Mouse (Mus musculus) testis, adult 2 months (tissue): ENCODE measurements at regions not wholly inside any gene's neighbourhood (a gene's known extent, or its start where the extent isn't known, plus 50 kb on each side); places are given as distances from the start of the nearest gene placed in this dataset.

ENCODE experiments used
- H3K27ac ChIP-seq: fragments of 200-500 bp; 2 replicates; pipeline ENCODE4 v1.5.1; 2012; ENCODE audit warnings: low read depth, low read length; ENCODE audit not compliant: control insufficient read depth, insufficient read depth
- H3K27me3 ChIP-seq: fragments of 200-500 bp; 2 replicates; pipeline ENCODE4 v1.6.1; 2012; ENCODE audit warnings: mild to moderate bottlenecking, low read length, moderate library complexity; ENCODE audit not compliant: control insufficient read depth, insufficient read depth
- H3K36me3 ChIP-seq: fragments of 200-500 bp; 2 replicates; pipeline ENCODE4 v1.6.1; 2012; ENCODE audit warnings: mild to moderate bottlenecking, low read length; ENCODE audit not compliant: control insufficient read depth, insufficient read depth
- H3K4me1 ChIP-seq: fragments of 200-500 bp; 2 replicates; pipeline ENCODE4 v1.6.1; 2012; ENCODE audit warnings: low read length; ENCODE audit not compliant: control insufficient read depth, insufficient read depth
- H3K4me3 ChIP-seq: fragments of 200-500 bp; 2 replicates; pipeline ENCODE4 v1.5.1; 2012; ENCODE audit warnings: low read depth, mild to moderate bottlenecking, low read length, moderate library complexity, mixed read lengths; ENCODE audit not compliant: control insufficient read depth
- CTCF ChIP-seq: fragments of 200-500 bp; IDR thresholded peaks from 2 replicates; pipeline ENCODE4 v1.5.1; 2012; ENCODE audit warnings: low read depth, mild to moderate bottlenecking, inconsistent platforms, low read length, moderate library complexity; ENCODE audit not compliant: control insufficient read depth, insufficient read depth, insufficient replicate concordance
- POLR2A ChIP-seq: fragments of 200-500 bp; IDR thresholded peaks from 2 replicates; pipeline ENCODE4 v1.6.1; 2012; ENCODE audit warnings: low read depth, mild to moderate bottlenecking, inconsistent platforms, low read length, moderate library complexity; ENCODE audit not compliant: control insufficient read depth

DNA sequence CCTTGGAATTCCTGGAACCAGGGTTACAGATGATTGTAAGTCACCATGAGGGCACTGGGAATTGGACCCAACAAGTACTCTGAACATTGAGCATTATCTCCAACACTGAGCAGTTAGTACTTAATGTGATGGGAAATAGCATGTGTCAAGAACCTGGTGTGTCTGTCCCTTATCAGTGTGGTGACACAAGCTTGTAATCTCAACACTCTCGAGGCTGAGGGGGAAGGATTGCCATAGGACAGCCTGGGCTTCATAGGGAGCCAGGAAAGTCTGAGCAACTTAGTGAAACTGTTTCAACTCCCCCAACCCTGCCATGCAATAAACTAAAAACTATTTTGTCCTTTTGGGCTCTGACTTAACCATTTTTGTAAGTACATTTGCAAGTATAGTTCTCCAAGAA is 100.0 kb downstream of the Wdr20rt start:
- Histone ChIP-seq H3K27me3 (no peaks in the 10 kb centered on the region), H3K36me3 (no peaks in the 10 kb centered on the region), H3K4me3 (no peak overlapping the region), H3K27ac (no peak overlapping the region), H3K4me1 (no peaks in the 10 kb centered on the region)
- TF ChIP-seq CTCF (no peak), POLR2A (no peak)

- H3K27ac ChIP-seq: no peak overlapping the region
- no peaks in the 10 kb centered on the region for H3K4me1 ChIP-seq
- no peak overlapping the region for H3K4me3 ChIP-seq
- H3K27me3 ChIP-seq: no peaks in the 10 kb centered on the region
- no peaks in the 10 kb centered on the region for H3K36me3 ChIP-seq
- TF ChIP-seq CTCF (no peak), POLR2A (no peak)
These were observed 103.2 kb downstream of the Wdr20rt start for GRCm38 (mm10) chr12:65328532-65328931.

GRCm38 (mm10) chr12:65329678-65330077 is 104.4 kb downstream of the Wdr20rt start:
- no peak for TF ChIP-seq CTCF
- TF ChIP-seq POLR2A: no peak

DNA sequence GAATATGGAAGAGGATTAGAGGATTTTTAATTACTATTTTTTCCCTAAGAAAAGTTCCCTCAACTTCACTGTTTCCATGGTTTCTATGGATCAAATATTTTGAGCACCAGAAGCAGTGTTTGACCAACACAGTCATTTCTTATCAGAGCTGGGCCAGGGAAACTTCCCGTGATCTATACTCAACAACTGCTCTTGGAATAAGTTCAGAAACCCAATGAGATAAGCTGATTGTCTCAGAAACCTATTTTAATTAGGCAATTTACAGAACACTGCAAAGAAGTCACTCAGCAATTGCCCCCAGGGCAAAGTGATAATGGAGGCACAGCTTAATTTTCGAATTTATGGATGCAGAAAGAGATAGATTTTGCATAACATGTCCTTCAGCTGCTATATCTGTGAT is 114.7 kb downstream of the Wdr20rt start:
- no peak overlapping the region for H3K27ac ChIP-seq
- no peak overlapping the region for H3K4me3 ChIP-seq
- TF ChIP-seq POLR2A: no peak
- no peak for TF ChIP-seq CTCF
- H3K4me1 ChIP-seq: no peaks in the 10 kb centered on the region
- no peaks in the 10 kb centered on the region for H3K36me3 ChIP-seq
- no peaks in the 10 kb centered on the region for H3K27me3 ChIP-seq

More at GRCm38 (mm10) chr12:65329678-65330077, 104.4 kb downstream of the Wdr20rt start:
- no peaks in the 10 kb centered on the region for H3K27me3 ChIP-seq
- H3K27ac ChIP-seq: no peak overlapping the region
- H3K4me3 ChIP-seq: no peak overlapping the region
- H3K36me3 ChIP-seq: no peaks in the 10 kb centered on the region
- peaks cover 5% of the 10 kb centered on the region for H3K4me1 ChIP-seq

GRCm38 (mm10) chr12:65347251-65347650 is 121.9 kb downstream of the Wdr20rt start:
- H3K27me3 ChIP-seq: no peaks in the 10 kb centered on the region
- no peak for TF ChIP-seq POLR2A
- no peak for TF ChIP-seq CTCF
- no peaks in the 10 kb centered on the region for H3K36me3 ChIP-seq
- H3K4me3 ChIP-seq: no peak overlapping the region
- H3K4me1 ChIP-seq: no peaks in the 10 kb centered on the region
- H3K27ac ChIP-seq: no peak overlapping the region

DNA sequence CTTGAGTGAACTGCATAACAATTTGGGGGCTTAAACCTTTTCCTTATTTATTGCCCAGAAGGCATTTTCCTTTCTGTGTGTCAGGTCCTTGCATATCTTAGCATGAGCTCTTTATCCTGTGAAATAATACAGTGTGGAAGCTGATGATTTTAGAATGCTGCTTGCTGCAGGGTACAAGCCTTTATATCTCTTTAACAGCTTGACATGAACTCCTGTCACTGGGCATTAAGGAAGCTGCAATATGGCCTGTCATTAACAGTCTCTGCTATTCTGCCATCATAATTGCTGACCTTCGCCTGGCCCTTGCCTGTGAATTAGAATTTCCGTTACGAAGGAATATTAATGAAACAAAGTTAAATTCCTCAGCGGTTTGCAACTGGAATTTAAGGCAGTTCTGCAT is 124.2 kb downstream of the Wdr20rt start:
- H3K4me3 ChIP-seq: no peak overlapping the region
- no peak overlapping the region for H3K27ac ChIP-seq
- H3K4me1 ChIP-seq: no peaks in the 10 kb centered on the region
- no peaks in the 10 kb centered on the region for H3K36me3 ChIP-seq
- no peak for TF ChIP-seq CTCF
- no peak for TF ChIP-seq POLR2A
- H3K27me3 ChIP-seq: no peaks in the 10 kb centered on the region

DNA sequence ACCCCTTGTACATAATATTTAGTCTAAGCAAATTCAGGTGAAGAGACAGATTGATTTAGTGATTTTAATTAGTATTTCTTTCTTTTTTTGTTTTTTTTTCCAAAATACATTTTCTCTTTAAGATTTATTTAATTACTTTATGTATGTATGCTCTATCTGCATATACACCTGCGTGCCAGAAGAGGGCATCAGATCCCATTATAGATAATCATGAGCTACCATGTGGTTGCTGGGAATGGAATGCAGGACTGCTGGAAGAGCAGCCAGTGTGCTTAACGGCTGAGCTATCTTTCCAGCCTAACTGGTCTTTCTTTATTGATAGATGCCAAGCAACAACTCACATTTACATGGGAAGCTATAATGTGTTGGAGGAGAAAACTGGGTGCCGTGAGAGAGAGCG is 138.9 kb downstream of the Wdr20rt start:
- TF ChIP-seq CTCF (no peak), POLR2A (no peak)
- Histone ChIP-seq H3K27ac (no peak overlapping the region), H3K4me3 (no peak overlapping the region), H3K36me3 (no peaks in the 10 kb centered on the region), H3K4me1 (no peaks in the 10 kb centered on the region), H3K27me3 (no peaks in the 10 kb centered on the region)

DNA sequence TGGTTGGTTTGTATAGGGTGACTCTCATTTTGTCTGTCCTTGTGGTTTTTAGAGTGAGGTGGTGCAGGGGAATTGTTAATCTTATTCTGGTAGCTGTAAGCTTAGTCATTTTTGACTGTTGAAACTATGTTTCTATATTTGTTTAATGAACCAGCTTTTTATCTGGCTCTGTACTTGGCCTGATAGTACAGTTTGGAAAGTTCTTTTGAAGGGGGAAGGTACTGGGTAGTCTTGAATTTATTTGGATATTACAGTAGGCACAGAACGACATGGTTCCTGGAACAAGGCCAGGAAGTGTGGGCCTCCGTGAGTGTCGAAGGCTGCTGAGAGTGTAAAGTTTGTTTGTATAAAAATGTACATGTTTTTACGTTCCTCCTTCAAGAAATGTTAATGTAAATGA is 142.0 kb downstream of the Wdr20rt start:
- Histone ChIP-seq H3K27me3 (no peaks in the 10 kb centered on the region), H3K4me1 (no peaks in the 10 kb centered on the region), H3K27ac (no peak overlapping the region), H3K4me3 (no peak overlapping the region), H3K36me3 (no peaks in the 10 kb centered on the region)
- TF ChIP-seq CTCF (no peak), POLR2A (no peak)
